Mouse (Mus musculus) neural tube, embryonic 15.5 days (tissue): Measurements from ENCODE around the gene Nmnat3. TPM values are rescaled to one million over a fixed set of nuclear protein-coding genes. Genes with fewer than 3 reads are reported as not detected.
A peak's percentile ranks its signal among the peaks of the same experiment; 100 is the strongest.

Source experiments
- ATAC-seq: fragments of 200-750 bp; cut with Nextera tagmentation; 2 replicates; pipeline ENCODE4 v1.8.0; 2017; ENCODE audit warnings: mild to moderate bottlenecking, moderate TSS enrichment, moderate library complexity; ENCODE audit not compliant: low FRiP score
- H3K27ac ChIP-seq: fragments of 300-500 bp; sonication (generic); replicated peaks from 2 replicates; pipeline ENCODE4 v1.5.1; 2015; ENCODE audit warnings: mild to moderate bottlenecking, inconsistent platforms
- H3K27me3 ChIP-seq: fragments of 300-500 bp; sonication (generic); replicated peaks from 2 replicates; pipeline ENCODE4 v1.6.1; 2015; ENCODE audit warnings: inconsistent platforms
- H3K36me3 ChIP-seq: fragments of 300-500 bp; sonication (generic); 2 replicates; pipeline ENCODE4 v1.6.1; 2015; ENCODE audit warnings: inconsistent platforms
- H3K4me1 ChIP-seq: fragments of 300-500 bp; sonication (generic); 2 replicates; pipeline ENCODE4 v1.6.1; 2015; ENCODE audit warnings: inconsistent platforms
- H3K4me2 ChIP-seq: fragments of 300-500 bp; sonication (generic); 2 replicates; pipeline ENCODE4 v1.6.1; 2015; ENCODE audit warnings: inconsistent platforms, mild to moderate bottlenecking, moderate library complexity
- H3K4me3 ChIP-seq: fragments of 300-500 bp; sonication (generic); replicated peaks from 2 replicates; pipeline ENCODE4 v1.5.1; 2015; ENCODE audit warnings: mild to moderate bottlenecking, inconsistent platforms
- H3K9ac ChIP-seq: fragments of 300-500 bp; sonication (generic); replicated peaks from 2 replicates; pipeline ENCODE4 v1.6.1; 2015; ENCODE audit warnings: mild to moderate bottlenecking, inconsistent platforms
- H3K9me3 ChIP-seq: fragments of 300-500 bp; sonication (generic); replicated peaks from 2 replicates; pipeline ENCODE4 v1.6.1; 2016; ENCODE audit warnings: inconsistent platforms
- WGBS: fragments of 180-500 bp; shearing (Covaris S2); methylation state at CpG from one replicate; pipeline ENCODE4 v1.1.7; 2015; ENCODE audit warnings: mixed read lengths; 5-methylcytosine and 5-hydroxymethylcytosine counted together
- polyA plus RNA-seq: library from polyadenylated mRNA; unstranded; fragments of >200 nt; fragmentation: Nextera tagmentation; extraction: Ambion mirVana; gene quantifications from 2 replicates; pipeline ENCODE4 v1.2.1, GENCODE M21; 2015

The Nmnat3 gene
- polyA plus RNA-seq, 1 experiment from 2014 or later = 2.2 TPM

DNA sequence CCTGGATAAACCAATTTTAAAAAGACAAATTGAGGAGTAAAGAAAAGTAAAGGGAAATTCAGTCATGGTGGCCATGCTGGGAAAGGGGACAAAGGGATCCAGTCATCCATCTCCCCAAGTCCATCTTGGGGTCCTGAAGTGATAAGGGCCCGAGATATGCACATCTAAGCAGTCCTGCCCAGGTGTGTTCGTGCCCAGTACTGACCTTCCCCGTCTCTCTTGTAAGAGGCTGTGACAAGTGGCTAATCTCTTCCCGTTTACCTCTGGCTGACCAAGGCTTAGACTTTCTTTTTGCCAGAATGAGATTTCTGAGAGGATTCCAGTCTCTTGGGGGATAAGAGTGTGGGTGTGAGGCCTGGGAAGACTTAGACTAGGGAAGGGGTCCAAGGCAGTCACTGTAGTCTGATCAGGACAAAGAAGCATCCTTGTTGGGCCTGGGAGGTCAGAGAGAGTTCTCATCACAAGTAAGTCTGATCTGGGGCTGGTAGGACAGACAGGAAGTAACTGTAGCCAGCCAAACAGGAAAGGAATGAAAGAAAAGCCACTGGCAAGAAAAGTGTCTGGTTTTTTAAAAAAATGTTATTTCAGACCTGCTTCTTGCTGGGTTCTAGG is 140.8 kb downstream of the Nmnat3 start:
- H3K4me3 ChIP-seq = no peak overlapping the region
- H3K4me2 ChIP-seq = peak overlapping the region; percentile 84
- H3K36me3 ChIP-seq = no peaks in the 10 kb centered on the region
- no peaks in the 10 kb centered on the region for H3K9me3 ChIP-seq
- H3K27ac ChIP-seq = no peak overlapping the region; the same call in 1 of the 2 replicates
- H3K9ac ChIP-seq = no peak overlapping the region
- no peak for ATAC-seq
- H3K27me3 ChIP-seq = no peaks in the 10 kb centered on the region
- 74% methylated on average over 4 of the region's 4 CpGs for WGBS
- H3K4me1 ChIP-seq = peaks cover 70% of the 10 kb centered on the region

DNA sequence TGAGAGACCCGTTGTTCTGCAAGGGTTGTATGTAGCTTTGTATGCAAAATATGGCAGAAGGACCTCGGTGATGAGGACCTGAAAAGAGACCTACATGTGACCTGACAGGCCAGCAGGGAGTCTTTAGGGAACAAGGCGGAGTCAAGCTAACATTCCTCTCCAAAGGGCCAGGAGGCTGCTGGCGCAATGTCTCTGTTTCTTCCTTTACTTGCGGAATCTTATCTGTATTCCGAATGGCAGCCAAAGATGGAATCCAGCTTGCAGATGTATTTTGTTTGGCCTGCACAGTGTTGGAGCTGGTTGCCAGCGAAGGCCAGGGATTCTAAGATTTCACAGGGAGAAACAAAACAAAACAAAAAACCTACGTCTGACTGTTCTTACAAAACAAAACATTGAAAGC is 141.5 kb downstream of the Nmnat3 start:
- H3K27me3 ChIP-seq = no peaks in the 10 kb centered on the region
- WGBS = 52% methylated on average over 8 of the region's 8 CpGs
- H3K4me3 ChIP-seq = no peak overlapping the region
- H3K4me1 ChIP-seq = peaks cover 74% of the 10 kb centered on the region
- peak overlapping the region; percentile 84 for H3K4me2 ChIP-seq
- H3K27ac ChIP-seq = no peak overlapping the region; the same call in 1 of the 2 replicates
- H3K9ac ChIP-seq = no peak overlapping the region
- no peak for ATAC-seq
- no peaks in the 10 kb centered on the region for H3K36me3 ChIP-seq
- H3K9me3 ChIP-seq = no peaks in the 10 kb centered on the region

DNA sequence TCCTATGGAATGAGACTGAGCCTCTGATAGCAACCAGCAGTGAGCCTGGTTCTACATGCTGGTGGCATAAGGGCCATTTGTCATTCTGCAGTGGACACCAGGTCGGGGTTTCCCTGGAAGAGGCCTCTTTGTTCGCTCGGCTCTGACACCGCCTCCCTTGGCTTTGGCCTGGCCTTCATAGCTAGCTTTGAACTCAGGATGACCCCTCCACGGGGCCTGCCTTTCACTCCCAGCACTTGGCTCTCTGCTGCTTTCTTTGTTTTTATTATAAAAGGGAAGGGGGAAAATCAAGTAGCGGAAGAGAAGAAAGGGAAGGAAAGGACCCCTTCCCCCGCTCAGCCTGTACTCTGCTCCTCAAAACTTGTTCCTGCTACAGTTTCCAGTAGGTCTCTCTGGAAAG is 142.6 kb downstream of the Nmnat3 start:
- WGBS = 11% methylated on average over 7 of the region's 7 CpGs
- peak overlapping the region; percentile 42; the same call in 1 of the 2 replicates for H3K27ac ChIP-seq
- H3K4me3 ChIP-seq = no peak overlapping the region
- no peaks in the 10 kb centered on the region for H3K36me3 ChIP-seq
- no peaks in the 10 kb centered on the region for H3K27me3 ChIP-seq
- peak; percentile 54; the same call in 1 of the 2 replicates for ATAC-seq
- H3K4me2 ChIP-seq = peak overlapping the region; percentile 84; the same call in 1 of the 2 replicates
- no peaks in the 10 kb centered on the region for H3K9me3 ChIP-seq
- no peak overlapping the region for H3K9ac ChIP-seq
- peaks cover 72% of the 10 kb centered on the region for H3K4me1 ChIP-seq

DNA sequence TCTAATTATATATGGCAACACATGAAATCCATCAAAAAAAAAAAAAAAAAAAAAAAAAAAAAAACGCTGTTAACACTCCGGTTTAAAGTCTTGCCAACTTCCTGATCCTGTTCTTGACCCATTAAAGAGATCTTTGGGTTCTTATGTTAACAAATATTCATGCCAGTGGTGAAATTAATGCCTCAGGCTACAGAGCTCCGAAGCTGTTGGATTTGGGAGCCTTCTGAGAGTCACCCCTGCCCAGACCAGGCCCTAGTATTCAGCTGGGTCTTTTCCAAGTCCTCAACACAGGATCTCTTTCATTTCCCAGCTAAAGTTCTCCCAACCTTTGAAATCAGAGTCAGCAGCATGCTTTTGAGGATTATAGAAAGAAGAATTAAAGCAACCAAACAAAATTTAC is 143.3 kb downstream of the Nmnat3 start:
- Histone ChIP-seq H3K9ac (no peak overlapping the region), H3K27ac (no peak overlapping the region; the same call in 1 of the 2 replicates), H3K9me3 (no peaks in the 10 kb centered on the region), H3K4me2 (no peak overlapping the region), H3K36me3 (no peaks in the 10 kb centered on the region), H3K27me3 (no peaks in the 10 kb centered on the region), H3K4me3 (no peak overlapping the region), H3K4me1 (peaks cover 68% of the 10 kb centered on the region)
- ATAC-seq = no peak
- 59% methylated on average over 3 of the region's 3 CpGs for WGBS

DNA sequence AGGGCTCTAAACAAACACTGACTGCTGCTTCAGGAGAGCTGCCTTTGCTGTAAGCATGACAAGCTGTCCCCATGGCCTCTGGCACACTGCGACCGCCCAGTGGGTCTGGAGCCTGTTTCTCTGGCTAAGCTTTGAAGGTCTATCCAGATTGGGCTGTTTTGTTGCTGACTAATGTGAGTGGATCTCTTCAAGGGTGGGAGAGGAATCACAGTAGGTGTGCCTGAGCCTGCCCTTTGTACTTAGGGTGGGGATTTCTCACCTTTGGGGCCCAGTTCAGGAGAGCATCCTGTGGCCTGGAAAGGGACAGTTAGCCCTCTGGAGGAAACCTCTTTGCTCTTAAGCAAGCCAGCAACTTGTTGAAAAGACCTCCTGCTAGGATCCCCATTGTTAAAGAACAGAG is 145.8 kb downstream of the Nmnat3 start:
- no peak for ATAC-seq

DNA sequence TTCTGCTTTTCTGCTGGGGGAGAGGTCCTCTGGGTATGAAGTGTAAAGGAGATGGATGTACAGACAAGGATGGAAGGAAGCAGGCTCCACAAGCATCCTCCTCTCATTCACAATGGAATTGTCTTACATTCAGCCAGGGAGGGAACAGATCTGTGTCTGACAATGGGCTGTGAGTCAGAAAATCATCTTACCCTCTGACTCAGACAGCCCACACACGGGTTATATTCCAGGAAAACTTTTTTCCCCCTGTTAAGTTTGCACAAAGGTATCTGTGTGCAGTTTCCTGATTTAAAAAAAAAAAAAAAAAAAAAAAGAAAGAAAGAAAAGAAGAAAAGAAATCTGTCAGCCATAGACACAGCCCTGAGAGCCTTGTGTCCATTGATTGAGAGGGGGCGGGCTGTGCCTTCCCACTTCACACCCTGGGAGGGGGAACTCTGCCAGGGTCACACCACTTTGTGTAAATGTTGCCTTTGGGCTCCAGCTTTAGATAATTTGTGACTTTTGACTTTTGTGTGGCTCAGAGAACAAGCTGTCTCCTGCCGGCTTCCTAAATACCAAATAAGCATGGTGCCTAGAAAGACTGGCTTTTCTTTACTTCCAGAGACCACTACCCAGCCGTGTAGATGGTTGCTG is 146.8 kb downstream of the Nmnat3 start:
- WGBS = 12% methylated on average over 4 of the region's 4 CpGs
- H3K27ac ChIP-seq = no peak overlapping the region
- H3K9me3 ChIP-seq = no peaks in the 10 kb centered on the region
- no peak overlapping the region for H3K4me2 ChIP-seq
- no peaks in the 10 kb centered on the region for H3K27me3 ChIP-seq
- no peaks in the 10 kb centered on the region for H3K36me3 ChIP-seq
- peaks cover 45% of the 10 kb centered on the region for H3K4me1 ChIP-seq
- H3K4me3 ChIP-seq = no peak overlapping the region
- H3K9ac ChIP-seq = no peak overlapping the region
- ATAC-seq = no peak

More for the DNA sequence above, 145.8 kb downstream of the Nmnat3 start:
- no peak overlapping the region for H3K4me3 ChIP-seq
- H3K27ac ChIP-seq = no peak overlapping the region
- no peaks in the 10 kb centered on the region for H3K36me3 ChIP-seq
- no peak overlapping the region for H3K4me2 ChIP-seq
- no peaks in the 10 kb centered on the region for H3K27me3 ChIP-seq
- H3K9me3 ChIP-seq = no peaks in the 10 kb centered on the region
- WGBS = 45% methylated on average over 2 of the region's 2 CpGs
- no peak overlapping the region for H3K9ac ChIP-seq
- H3K4me1 ChIP-seq = peaks cover 48% of the 10 kb centered on the region

DNA sequence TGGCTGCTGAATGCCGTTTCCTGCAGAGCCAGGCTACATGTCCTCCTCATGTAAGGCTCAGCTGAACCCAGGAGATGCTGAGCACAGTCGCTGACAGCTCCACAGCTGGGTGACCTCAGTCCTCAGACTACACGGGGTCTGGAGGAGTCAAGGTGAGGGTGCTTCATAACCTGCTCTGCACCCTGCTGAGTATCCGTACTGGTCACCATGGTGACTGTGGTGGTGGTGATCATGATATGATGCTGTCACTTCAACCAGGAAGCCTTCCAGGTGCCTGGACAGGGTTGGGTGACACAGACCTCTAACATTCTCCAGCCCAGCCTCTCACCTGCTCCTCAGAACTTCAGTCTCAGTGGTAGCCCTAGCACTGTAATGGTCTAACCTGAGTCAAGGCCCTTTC is 150.6 kb downstream of the Nmnat3 start:
- no peaks in the 10 kb centered on the region for H3K27me3 ChIP-seq
- no peaks in the 10 kb centered on the region for H3K36me3 ChIP-seq
- H3K9ac ChIP-seq = no peak overlapping the region
- ATAC-seq = no peak
- peaks cover 27% of the 10 kb centered on the region for H3K4me1 ChIP-seq
- H3K27ac ChIP-seq = no peak overlapping the region
- no peak overlapping the region for H3K4me2 ChIP-seq
- H3K4me3 ChIP-seq = no peak overlapping the region
- WGBS = 85% methylated on average over 4 of the region's 4 CpGs
- H3K9me3 ChIP-seq = no peaks in the 10 kb centered on the region

DNA sequence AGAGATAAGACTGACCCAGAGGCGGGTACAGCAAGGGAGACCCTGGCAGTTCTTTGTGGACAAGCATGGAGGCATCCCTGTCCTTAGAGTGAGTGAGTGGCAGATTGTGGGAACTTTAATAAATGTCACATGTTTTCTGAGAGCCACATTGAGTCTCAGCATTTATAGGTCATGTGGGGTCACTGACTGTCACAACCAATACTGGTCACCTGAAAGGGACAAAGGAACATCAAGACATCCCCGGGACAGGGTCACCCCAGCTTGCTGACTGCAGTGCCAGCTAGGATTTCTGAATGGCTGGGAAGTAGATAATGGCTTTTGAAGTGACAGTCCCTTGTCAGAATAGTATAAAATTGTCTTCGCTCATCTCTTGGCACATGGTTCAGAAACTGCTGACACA is 151.9 kb downstream of the Nmnat3 start:
- H3K4me3 ChIP-seq = no peak overlapping the region
- peaks cover 15% of the 10 kb centered on the region for H3K4me1 ChIP-seq
- no peak overlapping the region for H3K27ac ChIP-seq
- H3K4me2 ChIP-seq = no peak overlapping the region
- no peak for ATAC-seq
- H3K27me3 ChIP-seq = no peaks in the 10 kb centered on the region
- no peaks in the 10 kb centered on the region for H3K36me3 ChIP-seq
- no peaks in the 10 kb centered on the region for H3K9me3 ChIP-seq
- WGBS = 79% methylated on average over 3 of the region's 3 CpGs
- no peak overlapping the region for H3K9ac ChIP-seq

DNA sequence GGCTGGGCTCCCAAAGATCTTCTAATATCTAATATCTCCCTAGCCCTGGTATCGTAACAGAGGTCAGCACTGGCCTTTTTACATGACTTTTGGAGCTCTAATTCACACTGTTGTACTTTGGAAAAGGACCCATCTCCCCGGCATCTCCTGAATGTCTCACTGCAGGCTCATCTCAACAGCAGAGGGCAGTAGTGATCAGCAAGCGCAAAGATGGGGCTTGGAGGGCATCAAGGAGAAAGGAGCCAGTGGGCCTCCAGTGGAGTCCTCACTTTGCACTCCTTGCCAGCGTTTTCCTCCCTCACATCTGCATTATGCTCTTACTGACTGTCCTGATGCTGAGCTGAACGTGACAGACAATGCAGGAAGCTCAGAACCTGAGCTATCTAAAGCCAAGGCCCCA is 155.4 kb downstream of the Nmnat3 start:
- H3K4me2 ChIP-seq = no peak overlapping the region
- no peaks in the 10 kb centered on the region for H3K36me3 ChIP-seq
- no peak overlapping the region for H3K9ac ChIP-seq
- no peaks in the 10 kb centered on the region for H3K9me3 ChIP-seq
- H3K27me3 ChIP-seq = no peaks in the 10 kb centered on the region
- WGBS = 66% methylated on average over 5 of the region's 5 CpGs
- no peak for ATAC-seq
- H3K4me1 ChIP-seq = peaks cover 6% of the 10 kb centered on the region
- no peak overlapping the region for H3K27ac ChIP-seq
- no peak overlapping the region for H3K4me3 ChIP-seq

DNA sequence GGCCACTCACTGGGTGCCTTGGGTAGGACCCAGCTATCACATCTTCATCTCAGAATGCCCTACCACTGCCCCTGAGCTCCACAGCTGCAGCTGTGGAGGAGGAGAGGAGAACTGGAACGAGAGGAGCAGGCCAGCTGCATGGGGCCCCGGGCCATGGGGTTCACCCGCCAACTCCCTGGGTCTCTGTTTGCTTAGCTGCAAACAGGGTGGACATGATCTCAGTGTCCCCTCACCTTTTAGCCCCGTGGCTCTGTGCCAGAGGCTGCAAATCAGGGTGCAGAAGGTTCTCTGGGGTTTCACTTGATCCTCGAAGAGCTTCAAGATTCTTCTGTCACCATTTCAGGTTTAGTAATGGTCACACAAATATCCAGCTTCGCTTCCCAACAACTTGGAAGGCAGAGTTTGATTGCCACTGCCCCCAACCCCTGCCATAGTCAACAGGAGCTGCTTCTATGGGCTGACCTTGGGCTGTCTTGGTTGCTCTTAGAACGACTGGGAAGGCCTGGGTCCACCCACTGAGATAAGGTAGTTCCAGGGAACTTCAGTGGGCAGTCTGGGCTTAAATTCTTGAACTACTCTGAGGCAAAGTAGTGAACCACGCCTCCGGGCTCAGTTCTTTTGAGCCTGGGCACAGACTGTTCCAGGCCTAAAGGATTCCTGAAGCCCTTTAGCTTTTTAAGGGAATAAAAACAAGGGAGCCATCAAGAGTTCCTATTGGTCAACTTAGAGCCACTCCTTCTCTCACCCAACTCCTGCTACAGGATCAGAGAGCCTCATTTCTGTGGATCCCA is 158.3 kb downstream of the Nmnat3 start:
- 91% methylated on average over 9 of the region's 9 CpGs for WGBS
- Histone ChIP-seq H3K27me3 (no peaks in the 10 kb centered on the region), H3K36me3 (no peaks in the 10 kb centered on the region), H3K4me3 (no peak overlapping the region), H3K9me3 (no peaks in the 10 kb centered on the region), H3K9ac (no peak overlapping the region), H3K27ac (no peak overlapping the region), H3K4me1 (no peaks in the 10 kb centered on the region; the same call in 1 of the 2 replicates), H3K4me2 (no peak overlapping the region)
- no peak for ATAC-seq

DNA sequence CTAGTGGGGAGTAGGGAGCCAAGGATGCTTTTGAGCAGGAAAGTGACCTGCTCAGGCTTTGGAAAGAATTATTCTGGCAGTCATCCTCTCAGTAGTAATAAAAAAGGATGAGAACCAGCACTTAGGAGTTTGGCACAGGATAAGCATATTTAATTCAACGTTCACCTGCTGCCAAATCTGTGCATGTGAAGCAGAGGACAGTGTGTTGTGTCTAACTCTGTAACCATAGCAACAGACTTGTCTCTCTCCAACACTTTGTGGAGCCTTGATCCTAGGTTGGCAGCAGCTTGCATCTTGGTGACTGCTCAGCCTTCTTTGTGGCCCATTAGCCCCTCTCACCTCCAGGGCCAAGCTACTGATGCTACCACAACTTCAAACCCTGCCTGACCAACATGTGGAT is 163.7 kb downstream of the Nmnat3 start:
- Histone ChIP-seq H3K9me3 (no peaks in the 10 kb centered on the region), H3K36me3 (no peaks in the 10 kb centered on the region), H3K27me3 (no peaks in the 10 kb centered on the region), H3K9ac (no peak overlapping the region), H3K4me1 (no peaks in the 10 kb centered on the region; the same call in 1 of the 2 replicates), H3K4me3 (no peak overlapping the region), H3K4me2 (no peak overlapping the region), H3K27ac (no peak overlapping the region)
- no peak for ATAC-seq
- 66% methylated on average over 1 of the region's 1 CpGs for WGBS

DNA sequence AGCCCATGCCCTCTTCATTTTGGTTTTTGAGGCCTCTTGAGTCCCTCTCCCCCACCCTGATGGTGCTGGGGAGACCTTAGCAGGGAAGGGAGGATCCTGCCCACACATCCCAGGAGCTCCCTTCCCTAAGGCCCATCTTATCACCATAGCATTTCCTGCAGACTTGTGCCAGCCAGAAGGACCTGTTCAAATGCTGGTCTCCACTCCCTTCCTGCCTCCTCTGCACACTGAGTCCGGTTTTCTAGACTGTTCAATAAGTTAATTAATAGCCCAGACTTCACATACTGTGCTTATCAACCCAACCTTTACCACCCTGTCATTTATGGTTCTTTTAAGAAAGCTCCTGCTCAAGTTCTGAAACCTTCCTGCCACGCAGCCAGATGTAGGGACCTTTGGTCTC is 179.5 kb downstream of the Nmnat3 start:
- Histone ChIP-seq H3K27me3 (no peaks in the 10 kb centered on the region), H3K4me3 (no peak overlapping the region), H3K36me3 (no peaks in the 10 kb centered on the region), H3K9ac (no peak overlapping the region), H3K9me3 (no peaks in the 10 kb centered on the region), H3K4me2 (no peak overlapping the region), H3K4me1 (no peaks in the 10 kb centered on the region), H3K27ac (no peak overlapping the region)
- 68% methylated on average over 2 of the region's 2 CpGs for WGBS
- no peak for ATAC-seq
